Mouse (Mus musculus) stomach, embryonic 15.5 days (tissue): ENCODE results near the gene Tekt2. TPM values are rescaled to one million over a fixed set of nuclear protein-coding genes. Genes with fewer than 3 reads are reported as not detected.

ENCODE experiments used
- ATAC-seq: fragments of 200-750 bp; cut with Nextera tagmentation; 2 replicates; pipeline ENCODE4 v1.8.0; 2017; ENCODE audit warnings: low read depth, moderate number of reproducible peaks, moderate TSS enrichment; ENCODE audit not compliant: insufficient read depth, low FRiP score
- H3K27ac ChIP-seq: fragments of 300-500 bp; sonication (generic); 2 replicates; pipeline ENCODE4 v1.5.1; 2015; ENCODE audit warnings: mild to moderate bottlenecking, inconsistent platforms
- H3K27me3 ChIP-seq: fragments of 300-500 bp; sonication (generic); replicated peaks from 2 replicates; pipeline ENCODE4 v1.6.1; 2015; ENCODE audit warnings: inconsistent platforms
- H3K36me3 ChIP-seq: fragments of 300-500 bp; sonication (generic); 2 replicates; pipeline ENCODE4 v1.6.1; 2015; ENCODE audit warnings: inconsistent platforms
- H3K4me1 ChIP-seq: fragments of 300-500 bp; sonication (generic); 2 replicates; pipeline ENCODE4 v1.6.1; 2015; ENCODE audit warnings: inconsistent platforms
- H3K4me2 ChIP-seq: fragments of 300-500 bp; sonication (generic); 2 replicates; pipeline ENCODE4 v1.6.1; 2015; ENCODE audit warnings: mild to moderate bottlenecking, inconsistent platforms
- H3K4me3 ChIP-seq: fragments of 300-500 bp; sonication (generic); replicated peaks from 2 replicates; pipeline ENCODE4 v1.5.1; 2015; ENCODE audit warnings: inconsistent platforms
- H3K9ac ChIP-seq: fragments of 300-500 bp; sonication (generic); 2 replicates; pipeline ENCODE4 v1.6.1; 2015; ENCODE audit warnings: inconsistent platforms
- H3K9me3 ChIP-seq: fragments of 300-500 bp; sonication (generic); 2 replicates; pipeline ENCODE4 v1.6.1; 2016; ENCODE audit warnings: inconsistent platforms
- WGBS: fragments of 180-500 bp; shearing (Covaris S2); methylation state at CpG from one replicate; pipeline ENCODE4 v1.1.7; 2015; 5-methylcytosine and 5-hydroxymethylcytosine counted together
- polyA plus RNA-seq: library from polyadenylated mRNA; unstranded; fragments of >200 nt; fragmentation: Nextera tagmentation; extraction: Ambion mirVana; gene quantifications from 2 replicates; pipeline ENCODE4 v1.2.1, GENCODE M21; 2015

Gene Tekt2
- polyA plus RNA-seq, 1 experiment from 2014 or later = 7.8 TPM

DNA sequence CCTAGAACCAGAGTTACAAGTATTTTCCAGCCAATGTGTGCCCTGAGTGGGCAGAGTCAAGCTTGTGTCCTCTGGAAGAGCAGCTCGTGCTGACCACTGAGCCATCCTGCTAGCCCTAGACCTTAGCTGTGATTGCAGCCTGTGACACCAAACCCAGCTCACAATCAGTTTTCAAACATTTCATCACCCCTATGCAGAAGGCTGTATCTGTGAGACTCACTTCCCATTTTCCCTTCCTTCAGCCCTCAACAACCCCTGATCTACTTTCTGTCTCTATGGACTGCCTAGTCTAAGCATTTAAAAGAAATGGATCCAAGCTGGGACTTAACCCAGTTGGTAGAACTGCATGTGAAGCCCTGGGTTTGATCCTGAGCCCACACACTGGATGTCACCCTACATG, 20.1 kb downstream of the Tekt2 start:
- H3K9ac ChIP-seq = no peak overlapping the region
- peaks cover 17% of the 10 kb centered on the region for H3K4me1 ChIP-seq
- H3K4me2 ChIP-seq = no peak overlapping the region
- no peaks in the 10 kb centered on the region for H3K36me3 ChIP-seq
- no peaks in the 10 kb centered on the region for H3K9me3 ChIP-seq
- H3K4me3 ChIP-seq = no peak overlapping the region
- H3K27me3 ChIP-seq = peaks cover 18% of the 10 kb centered on the region
- ATAC-seq = no peak
- H3K27ac ChIP-seq = no peak overlapping the region
- WGBS = 89% methylated on average over 1 of the region's 1 CpGs

- Histone ChIP-seq H3K27me3 (peaks cover 24% of the 10 kb centered on the region), H3K9ac (no peak overlapping the region), H3K4me3 (no peak overlapping the region), H3K4me2 (no peak overlapping the region), H3K27ac (no peak overlapping the region), H3K36me3 (no peaks in the 10 kb centered on the region), H3K9me3 (no peaks in the 10 kb centered on the region), H3K4me1 (peaks cover 20% of the 10 kb centered on the region)
- ATAC-seq = no peak
- 63% methylated on average over 4 of the region's 4 CpGs for WGBS
Measured at GRCm38 (mm10) chr4:126303877-126304276, 21.6 kb downstream of the Tekt2 start.

DNA sequence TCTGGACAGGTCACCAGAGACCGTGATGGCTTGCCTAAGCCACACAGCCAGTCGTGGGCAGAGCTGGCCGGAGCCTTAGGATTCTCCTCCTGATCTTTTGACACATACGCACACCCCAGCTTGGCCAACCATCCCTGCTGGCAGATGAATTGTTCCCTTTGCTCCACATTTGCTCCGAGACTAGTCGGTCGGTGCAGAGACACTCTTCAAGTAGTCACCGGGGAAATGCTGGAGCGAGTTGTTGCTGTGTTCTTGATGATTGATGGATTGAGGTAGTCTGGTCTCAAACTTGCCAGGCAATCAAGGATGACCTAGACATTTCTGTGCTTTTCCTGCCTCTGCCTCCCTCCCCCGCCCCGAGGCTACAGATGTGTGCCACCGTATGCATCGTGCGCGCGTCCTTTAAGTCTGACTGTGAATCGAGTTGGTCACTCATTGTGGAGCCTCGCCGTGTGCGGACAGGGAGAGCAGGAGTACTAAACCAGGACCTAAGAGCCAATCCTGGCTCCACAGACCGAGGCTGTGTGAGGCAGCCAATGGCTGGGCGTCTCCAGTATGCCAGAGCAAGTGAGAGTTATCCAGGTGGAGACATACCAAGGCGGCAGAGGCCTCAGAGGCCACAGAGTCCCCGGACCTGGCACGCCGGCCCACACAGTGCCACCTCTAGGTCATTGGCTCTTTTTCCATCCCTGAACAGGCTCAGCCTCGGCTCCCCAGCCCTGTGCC, 23.7 kb downstream of the Tekt2 start:
- ATAC-seq = no peak
- Histone ChIP-seq H3K9me3 (no peaks in the 10 kb centered on the region), H3K9ac (no peak overlapping the region), H3K36me3 (no peaks in the 10 kb centered on the region), H3K4me1 (peaks cover 29% of the 10 kb centered on the region), H3K27me3 (peaks cover 41% of the 10 kb centered on the region), H3K4me2 (peak overlapping the region; percentile 68), H3K4me3 (peak overlapping the region; percentile 35), H3K27ac (no peak overlapping the region)
- WGBS = 18% methylated on average over 27 of the region's 27 CpGs

DNA sequence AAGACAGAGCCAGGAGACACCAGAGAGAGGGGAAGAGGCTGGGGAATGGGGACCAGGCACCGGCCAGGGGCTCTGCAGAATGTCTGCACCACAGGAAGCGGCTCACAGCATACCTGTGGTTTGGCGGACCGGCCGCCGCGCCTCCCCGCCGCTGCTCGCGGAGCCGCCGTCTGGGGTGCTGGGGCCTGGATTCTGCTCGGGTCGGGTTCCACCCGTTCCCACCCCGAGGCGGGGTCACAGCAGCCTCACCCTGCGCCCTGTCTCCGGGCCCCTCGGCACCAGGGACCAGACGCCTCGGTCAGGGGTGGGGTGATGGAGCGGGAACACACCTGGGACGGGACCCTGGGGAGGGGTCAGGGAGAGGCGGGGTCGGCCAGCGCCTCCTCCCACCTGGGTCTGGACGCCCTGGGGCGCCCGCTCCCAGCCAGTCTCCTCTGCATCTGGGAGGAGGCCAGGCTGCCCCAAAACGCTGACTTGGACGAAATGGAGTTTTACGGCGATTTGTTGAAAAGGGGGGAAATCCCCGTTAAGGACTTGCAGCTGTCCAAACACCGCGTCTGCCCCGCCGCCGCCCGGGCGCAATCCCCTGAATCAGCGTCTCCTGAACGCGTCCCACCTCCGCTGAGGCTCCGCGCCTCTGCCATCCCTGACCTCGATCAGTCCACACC, 24.4 kb downstream of the Tekt2 start:
- 2% methylated on average over 50 of the region's 50 CpGs for WGBS

GRCm38 (mm10) chr4:126296617-126297101, 28.8 kb downstream of the Tekt2 start:
- H3K9me3 ChIP-seq = no peaks in the 10 kb centered on the region
- peaks cover 29% of the 10 kb centered on the region for H3K4me1 ChIP-seq
- peaks cover 42% of the 10 kb centered on the region for H3K27me3 ChIP-seq
- peak overlapping the region; percentile 26 for H3K27ac ChIP-seq
- H3K4me2 ChIP-seq = peak overlapping the region; percentile 64
- no peak overlapping the region for H3K9ac ChIP-seq
- peak overlapping the region; percentile 28 for H3K4me3 ChIP-seq
- 2% methylated on average over 34 of the region's 34 CpGs for WGBS
- ATAC-seq = peak; percentile 52
- no peaks in the 10 kb centered on the region for H3K36me3 ChIP-seq

More for the DNA sequence above, 24.4 kb downstream of the Tekt2 start:
- H3K27ac ChIP-seq = no peak overlapping the region
- H3K27me3 ChIP-seq = peaks cover 41% of the 10 kb centered on the region
- peak overlapping the region; percentile 68 for H3K4me2 ChIP-seq
- H3K36me3 ChIP-seq = no peaks in the 10 kb centered on the region
- H3K4me1 ChIP-seq = peaks cover 34% of the 10 kb centered on the region
- peak; percentile 15; the same call in 1 of the 2 replicates for ATAC-seq
- no peaks in the 10 kb centered on the region for H3K9me3 ChIP-seq
- peak overlapping the region; percentile 35 for H3K4me3 ChIP-seq
- no peak overlapping the region for H3K9ac ChIP-seq

DNA sequence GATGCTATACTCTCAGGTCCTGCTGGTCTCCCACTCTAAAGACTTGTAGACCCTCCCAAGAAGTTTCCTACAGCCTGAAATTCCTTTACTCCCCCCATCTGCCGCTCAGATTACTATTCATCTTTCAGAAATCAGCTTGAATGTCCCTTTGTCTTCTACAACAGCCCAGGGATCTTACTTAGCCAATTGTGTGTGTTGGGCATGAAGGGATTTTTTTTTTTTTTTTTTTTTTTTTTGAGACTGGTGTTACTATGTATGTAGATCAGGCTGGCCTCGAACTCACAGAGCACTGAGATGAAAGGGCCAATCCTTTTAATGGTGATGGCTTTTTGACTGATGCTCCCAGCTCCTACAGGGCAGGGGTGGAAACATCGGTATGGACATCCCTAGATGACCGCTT, 29.6 kb downstream of the Tekt2 start:
- H3K4me2 ChIP-seq = peak overlapping the region; percentile 64; the same call in 1 of the 2 replicates
- H3K4me3 ChIP-seq = no peak overlapping the region
- peaks cover 35% of the 10 kb centered on the region for H3K27me3 ChIP-seq
- no peak for ATAC-seq
- no peak overlapping the region for H3K9ac ChIP-seq
- no peak overlapping the region for H3K27ac ChIP-seq
- H3K36me3 ChIP-seq = no peaks in the 10 kb centered on the region
- H3K4me1 ChIP-seq = peaks cover 22% of the 10 kb centered on the region
- WGBS = 46% methylated on average over 4 of the region's 4 CpGs
- no peaks in the 10 kb centered on the region for H3K9me3 ChIP-seq

- H3K36me3 ChIP-seq = no peaks in the 10 kb centered on the region
- H3K9ac ChIP-seq = no peak overlapping the region
- no peak overlapping the region for H3K27ac ChIP-seq
- H3K4me2 ChIP-seq = no peak overlapping the region
- H3K27me3 ChIP-seq = peaks cover 29% of the 10 kb centered on the region
- 72% methylated on average over 6 of the region's 6 CpGs for WGBS
- H3K9me3 ChIP-seq = no peaks in the 10 kb centered on the region
- no peak overlapping the region for H3K4me3 ChIP-seq
- ATAC-seq = no peak
- H3K4me1 ChIP-seq = peaks cover 14% of the 10 kb centered on the region
Measured at GRCm38 (mm10) chr4:126295152-126295551, 30.3 kb downstream of the Tekt2 start.

- no peak for ATAC-seq
- Histone ChIP-seq H3K4me2 (no peak overlapping the region), H3K9me3 (no peaks in the 10 kb centered on the region), H3K4me3 (no peak overlapping the region), H3K27me3 (peaks cover 30% of the 10 kb centered on the region), H3K36me3 (no peaks in the 10 kb centered on the region), H3K4me1 (peaks cover 10% of the 10 kb centered on the region), H3K27ac (no peak overlapping the region), H3K9ac (no peak overlapping the region)
- 19% methylated on average over 13 of the region's 13 CpGs for WGBS
Measured at GRCm38 (mm10) chr4:126291196-126291595, 34.3 kb downstream of the Tekt2 start.

- H3K27ac ChIP-seq = no peak overlapping the region
- H3K9ac ChIP-seq = no peak overlapping the region
- H3K4me1 ChIP-seq = peaks cover 12% of the 10 kb centered on the region
- H3K4me2 ChIP-seq = no peak overlapping the region
- 85% methylated on average over 8 of the region's 8 CpGs for WGBS
- no peaks in the 10 kb centered on the region for H3K36me3 ChIP-seq
- no peak overlapping the region for H3K4me3 ChIP-seq
- no peaks in the 10 kb centered on the region for H3K9me3 ChIP-seq
- no peak for ATAC-seq
- peaks cover 34% of the 10 kb centered on the region for H3K27me3 ChIP-seq
Measured at GRCm38 (mm10) chr4:126290314-126290713, 35.2 kb downstream of the Tekt2 start.

GRCm38 (mm10) chr4:126288085-126288666, 37.3 kb downstream of the Tekt2 start:
- peak overlapping the region; percentile 84 for H3K4me2 ChIP-seq
- peak overlapping the region; percentile 59 for H3K27ac ChIP-seq
- WGBS = 27% methylated on average over 17 of the region's 17 CpGs
- ATAC-seq = peak; percentile 15; the same call in 1 of the 2 replicates
- no peaks in the 10 kb centered on the region for H3K9me3 ChIP-seq
- H3K27me3 ChIP-seq = peaks cover 33% of the 10 kb centered on the region
- peaks cover 12% of the 10 kb centered on the region for H3K4me1 ChIP-seq
- no peaks in the 10 kb centered on the region for H3K36me3 ChIP-seq
- H3K9ac ChIP-seq = no peak overlapping the region
- peak overlapping the region; percentile 17; the same call in 1 of the 2 replicates for H3K4me3 ChIP-seq

- Histone ChIP-seq H3K4me2 (peak overlapping the region; percentile 84), H3K27me3 (peaks cover 33% of the 10 kb centered on the region), H3K36me3 (no peaks in the 10 kb centered on the region), H3K9ac (no peak overlapping the region), H3K9me3 (no peaks in the 10 kb centered on the region), H3K4me1 (peaks cover 12% of the 10 kb centered on the region), H3K4me3 (peak overlapping the region; percentile 54), H3K27ac (peak overlapping the region; percentile 59)
- 23% methylated on average over 11 of the region's 11 CpGs for whole genome bisulfite sequencing
- ATAC-seq = peak; percentile 32; the same call in 1 of the 2 replicates
Measured at GRCm38 (mm10) chr4:126287302-126287995, 38.0 kb downstream of the Tekt2 start.
